Mouse (Mus musculus): ENCODE measurements around the gene Slco1a6. TPM values are rescaled to one million over a fixed set of nuclear protein-coding genes. Genes with fewer than 3 reads are reported as not detected.
"Not testable (repeated sequence)": the region's sequence is repeated elsewhere in the genome, so short reads cannot be mapped to it uniquely, and the experiment has no call there.

The Slco1a6 gene
- total and polyA plus RNA-seq, 2 experiments = not detected

DNA sequence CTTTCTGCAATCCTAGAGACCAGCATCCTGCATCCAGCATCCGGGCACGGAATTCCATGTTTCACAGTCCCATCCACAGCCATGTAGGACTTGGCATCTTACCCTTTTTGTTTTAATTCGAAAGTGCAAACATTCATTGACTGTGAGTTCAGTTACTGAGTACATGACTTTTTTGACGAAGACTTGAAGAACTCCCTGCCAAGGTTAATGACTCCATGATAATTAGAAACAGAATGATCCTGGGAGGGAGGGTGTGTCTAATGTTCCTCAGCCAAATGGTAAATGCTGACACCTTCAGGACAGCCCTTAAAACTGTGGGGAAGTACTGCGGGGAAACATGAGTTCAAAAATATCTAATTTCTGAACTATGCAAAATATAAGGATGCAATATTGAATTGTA, 44.9 kb downstream of the Slco1a6 start:
- Histone ChIP-seq H3K4me3 (ENCODE audit: insufficient read depth, low read depth, low read length) (no peak overlapping the region), H3K27me3 (ENCODE audit: control insufficient read depth, insufficient read depth, low read length) (no peaks in the 10 kb centered on the region), H3K9ac (ENCODE audit: low read depth, low read length) (no peak overlapping the region), H3K27ac (replicated peaks; ENCODE audit: insufficient read depth, low read depth, low read length) (no peak overlapping the region), H3K36me3 (ENCODE audit: control insufficient read depth, insufficient read depth, low read length) (no peaks in the 10 kb centered on the region), H3K4me1 (ENCODE audit: control insufficient read depth, insufficient read depth, low read length) (no peaks in the 10 kb centered on the region), H3K79me2 (ENCODE audit: control insufficient read depth, insufficient read depth, low read length) (no peaks in the 10 kb centered on the region)
- TF ChIP-seq CTCF (IDR thresholded peaks at IDR 0.05; ENCODE audit: low read depth, low read length) (no peak), POLR2A (IDR thresholded peaks at IDR 0.05; ENCODE audit: extremely low read depth, insufficient read depth, low read length) (no peak)
- WGBS = 82% methylated on average over 5 of the region's 5 CpGs
- no peak for DNase-seq (ENCODE audit: extremely low read depth, low read depth, low spot score)

DNA sequence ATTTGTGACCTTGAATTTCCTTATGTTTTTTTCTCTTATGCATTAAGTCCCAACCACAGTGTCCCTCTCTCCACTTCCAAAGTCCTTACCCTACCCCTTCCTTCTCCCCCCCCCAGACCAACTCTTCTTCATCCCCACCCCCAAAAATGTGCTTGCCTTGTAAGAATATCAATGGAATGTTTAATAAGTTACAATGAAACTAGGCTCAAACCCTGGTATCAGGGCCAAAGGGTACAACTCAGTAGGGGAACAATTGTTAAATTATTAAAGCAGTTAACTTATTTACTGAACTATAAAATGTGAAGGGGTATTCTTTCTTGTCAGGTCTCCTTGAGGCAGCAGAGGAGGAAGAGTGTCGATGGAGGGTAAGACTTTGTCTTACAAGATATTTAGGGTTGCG, 47.1 kb downstream of the Slco1a6 start:
- H3K4me1 ChIP-seq (ENCODE audit: control insufficient read depth, insufficient read depth, low read length) = no peaks in the 10 kb centered on the region
- H3K4me3 ChIP-seq (ENCODE audit: insufficient read depth, low read depth, low read length) = no peak overlapping the region
- H3K27ac ChIP-seq (replicated peaks; ENCODE audit: insufficient read depth, low read depth, low read length) = no peak overlapping the region
- WGBS = 95% methylated on average over 2 of the region's 2 CpGs
- H3K9ac ChIP-seq (ENCODE audit: low read depth, low read length) = no peak overlapping the region
- DNase-seq (ENCODE audit: extremely low read depth, low read depth, low spot score) = no peak
- H3K79me2 ChIP-seq (ENCODE audit: control insufficient read depth, insufficient read depth, low read length) = no peaks in the 10 kb centered on the region
- TF ChIP-seq POLR2A (IDR thresholded peaks at IDR 0.05; ENCODE audit: extremely low read depth, insufficient read depth, low read length) (no peak), CTCF (IDR thresholded peaks at IDR 0.05; ENCODE audit: low read depth, low read length) (no peak)
- H3K36me3 ChIP-seq (ENCODE audit: control insufficient read depth, insufficient read depth, low read length) = no peaks in the 10 kb centered on the region
- no peaks in the 10 kb centered on the region for H3K27me3 ChIP-seq (ENCODE audit: control insufficient read depth, insufficient read depth, low read length)

DNA sequence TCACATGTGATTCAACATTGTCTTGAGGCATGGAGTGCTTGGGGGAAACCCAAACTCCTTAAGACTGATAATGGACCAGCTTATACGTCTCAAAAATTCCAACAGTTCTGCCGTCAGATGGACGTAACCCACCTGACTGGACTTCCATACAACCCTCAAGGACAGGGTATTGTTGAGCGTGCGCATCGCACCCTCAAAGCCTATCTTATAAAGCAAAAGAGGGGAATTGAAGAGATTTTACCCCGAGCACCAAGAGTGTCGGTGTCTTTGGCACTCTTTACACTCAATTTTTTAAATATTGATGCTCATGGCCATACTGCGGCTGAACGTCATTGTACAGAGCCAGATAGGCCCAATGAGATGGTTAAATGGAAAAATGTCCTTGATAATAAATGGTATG, 54.2 kb downstream of the Slco1a6 start:
- not testable (repeated sequence) for H3K4me3 ChIP-seq (ENCODE audit: insufficient read depth, low read depth, low read length); H3K36me3 ChIP-seq (ENCODE audit: control insufficient read depth, insufficient read depth, low read length); H3K27me3 ChIP-seq (ENCODE audit: control insufficient read depth, insufficient read depth, low read length); H3K27ac ChIP-seq (replicated peaks; ENCODE audit: insufficient read depth, low read depth, low read length); DNase-seq (ENCODE audit: extremely low read depth, low read depth, low spot score); H3K4me1 ChIP-seq (ENCODE audit: control insufficient read depth, insufficient read depth, low read length); H3K9ac ChIP-seq (ENCODE audit: low read depth, low read length); H3K79me2 ChIP-seq (ENCODE audit: control insufficient read depth, insufficient read depth, low read length)
- WGBS = 95% methylated on average over 7 of the region's 10 CpGs

DNA sequence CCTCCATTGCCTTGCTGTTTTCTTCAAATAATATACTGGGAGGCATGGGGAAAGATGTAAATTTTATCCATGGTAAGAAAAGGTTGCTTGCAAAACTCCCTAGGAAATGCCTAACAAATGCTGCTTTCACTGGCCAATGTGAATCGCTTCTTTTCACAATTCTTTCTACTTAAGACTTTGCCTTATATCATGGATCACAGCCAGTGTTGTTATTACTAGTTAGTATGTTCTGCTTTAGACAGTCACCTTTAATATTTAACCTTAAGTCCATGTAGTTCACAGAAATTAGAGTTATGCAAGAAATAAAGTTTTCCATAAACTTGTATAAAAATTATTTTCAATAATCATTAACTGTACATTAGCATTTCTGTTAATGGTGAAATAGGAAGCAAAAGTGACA, 60.0 kb downstream of the Slco1a6 start:
- H3K4me3 ChIP-seq (ENCODE audit: insufficient read depth, low read depth, low read length) = no peak overlapping the region
- no peak for DNase-seq (ENCODE audit: extremely low read depth, low read depth, low spot score)
- no peaks in the 10 kb centered on the region for H3K27me3 ChIP-seq (ENCODE audit: control insufficient read depth, insufficient read depth, low read length)
- H3K9ac ChIP-seq (ENCODE audit: low read depth, low read length) = no peak overlapping the region
- no peaks in the 10 kb centered on the region for H3K4me1 ChIP-seq (ENCODE audit: control insufficient read depth, insufficient read depth, low read length)
- H3K36me3 ChIP-seq (ENCODE audit: control insufficient read depth, insufficient read depth, low read length) = no peaks in the 10 kb centered on the region
- TF ChIP-seq POLR2A (IDR thresholded peaks at IDR 0.05; ENCODE audit: extremely low read depth, insufficient read depth, low read length) = no peak
- TF ChIP-seq CTCF (IDR thresholded peaks at IDR 0.05; ENCODE audit: low read depth, low read length) = no peak
- no peaks in the 10 kb centered on the region for H3K79me2 ChIP-seq (ENCODE audit: control insufficient read depth, insufficient read depth, low read length)
- WGBS = 94% methylated on average over 1 of the region's 1 CpGs
- H3K27ac ChIP-seq (replicated peaks; ENCODE audit: insufficient read depth, low read depth, low read length) = no peak overlapping the region

DNA sequence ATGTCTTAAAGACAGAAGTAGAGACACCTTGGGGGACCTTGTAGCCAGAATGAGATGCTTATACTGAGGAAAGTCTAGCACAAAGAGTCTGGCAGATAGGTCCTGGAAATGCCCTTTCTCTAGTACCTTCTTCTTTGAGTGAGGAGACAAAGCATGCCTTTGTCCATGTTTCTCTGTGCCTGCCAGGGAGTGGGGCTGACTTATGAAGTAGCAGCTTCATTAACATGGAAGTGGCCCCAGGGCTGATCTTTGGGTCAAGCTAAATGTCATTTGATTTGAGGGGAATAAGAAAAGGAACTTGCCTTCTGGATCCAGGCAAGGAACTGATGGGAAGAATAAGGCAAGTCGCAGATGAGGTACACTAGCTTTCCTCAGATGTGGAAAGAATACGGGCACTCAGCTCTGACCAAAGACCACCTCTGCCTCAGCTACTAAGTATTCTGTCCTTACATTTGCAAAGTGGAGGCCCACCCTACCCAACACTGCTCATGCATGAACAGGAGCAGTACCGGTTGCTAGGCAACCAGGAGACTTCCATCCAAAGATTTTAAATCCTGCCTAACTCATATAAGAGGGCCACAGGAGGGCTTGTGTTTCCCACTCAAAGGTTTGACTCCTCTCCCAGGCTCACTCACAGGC, 96.5 kb downstream of the Slco1a6 start:
- WGBS = 94% methylated on average over 3 of the region's 3 CpGs
- Histone ChIP-seq H3K27me3 (ENCODE audit: control insufficient read depth, insufficient read depth, low read length) (no peaks in the 10 kb centered on the region), H3K4me3 (ENCODE audit: insufficient read depth, low read depth, low read length) (no peak overlapping the region), H3K36me3 (ENCODE audit: control insufficient read depth, insufficient read depth, low read length) (no peaks in the 10 kb centered on the region), H3K9ac (ENCODE audit: low read depth, low read length) (no peak overlapping the region), H3K79me2 (ENCODE audit: control insufficient read depth, insufficient read depth, low read length) (no peaks in the 10 kb centered on the region), H3K27ac (replicated peaks; ENCODE audit: insufficient read depth, low read depth, low read length) (no peak overlapping the region), H3K4me1 (ENCODE audit: control insufficient read depth, insufficient read depth, low read length) (no peaks in the 10 kb centered on the region)
- TF ChIP-seq CTCF (IDR thresholded peaks at IDR 0.05; ENCODE audit: low read depth, low read length) = no peak
- no peak for TF ChIP-seq POLR2A (IDR thresholded peaks at IDR 0.05; ENCODE audit: extremely low read depth, insufficient read depth, low read length)
- DNase-seq (ENCODE audit: extremely low read depth, low read depth, low spot score) = no peak

DNA sequence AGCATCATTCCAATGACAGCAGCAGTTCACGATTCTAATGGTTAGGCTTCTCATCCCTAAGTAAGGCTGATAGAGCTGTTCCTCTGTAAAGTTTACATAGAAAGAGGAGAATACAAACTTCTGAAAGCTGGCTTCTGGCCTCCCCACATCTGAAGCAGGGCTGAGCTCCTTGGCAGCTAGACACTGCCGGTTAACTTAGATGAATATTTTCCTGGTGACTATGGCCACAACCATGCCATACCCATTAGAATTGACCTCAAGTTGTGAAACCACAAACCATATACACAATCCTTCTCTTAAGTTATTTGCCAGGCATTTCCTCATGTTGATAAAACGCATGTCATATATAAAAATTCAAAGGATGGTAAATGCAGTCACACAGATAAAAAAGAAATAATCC, 117.2 kb downstream of the Slco1a6 start:
- no peak for DNase-seq (ENCODE audit: extremely low read depth, low read depth, low spot score)
- no peaks in the 10 kb centered on the region for H3K27me3 ChIP-seq (ENCODE audit: control insufficient read depth, insufficient read depth, low read length)
- no peaks in the 10 kb centered on the region for H3K4me1 ChIP-seq (ENCODE audit: control insufficient read depth, insufficient read depth, low read length)
- no peak for TF ChIP-seq POLR2A (IDR thresholded peaks at IDR 0.05; ENCODE audit: extremely low read depth, insufficient read depth, low read length)
- TF ChIP-seq CTCF (IDR thresholded peaks at IDR 0.05; ENCODE audit: low read depth, low read length) = no peak
- no peak overlapping the region for H3K4me3 ChIP-seq (ENCODE audit: insufficient read depth, low read depth, low read length)
- no peaks in the 10 kb centered on the region for H3K36me3 ChIP-seq (ENCODE audit: control insufficient read depth, insufficient read depth, low read length)
- 80% methylated on average over 3 of the region's 3 CpGs for WGBS
- no peak overlapping the region for H3K9ac ChIP-seq (ENCODE audit: low read depth, low read length)
- H3K27ac ChIP-seq (replicated peaks; ENCODE audit: insufficient read depth, low read depth, low read length) = no peak overlapping the region
- H3K79me2 ChIP-seq (ENCODE audit: control insufficient read depth, insufficient read depth, low read length) = no peaks in the 10 kb centered on the region

DNA sequence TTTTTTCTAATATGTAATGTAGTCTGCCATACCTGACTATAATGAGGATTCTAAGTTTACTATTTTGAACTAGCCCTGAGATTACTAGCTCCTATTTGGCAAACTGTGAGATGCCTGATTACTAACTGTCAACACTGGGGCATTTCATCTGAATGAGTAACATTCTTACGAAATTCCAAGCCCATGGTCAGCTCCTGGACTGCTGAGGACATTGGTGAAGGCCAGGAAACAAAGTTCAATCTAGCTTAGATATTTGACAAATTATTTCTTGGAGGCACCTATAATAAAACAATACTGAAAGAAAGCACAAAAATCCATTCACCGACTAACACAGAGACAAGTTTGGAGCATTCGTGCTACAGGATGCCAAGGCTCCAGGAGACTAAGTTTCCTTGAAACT, 150.0 kb downstream of the Slco1a6 start:
- not testable (repeated sequence) for H3K27me3 ChIP-seq (ENCODE audit: control insufficient read depth, insufficient read depth, low read length); H3K9ac ChIP-seq (ENCODE audit: low read depth, low read length); H3K4me3 ChIP-seq (ENCODE audit: insufficient read depth, low read depth, low read length); H3K79me2 ChIP-seq (ENCODE audit: control insufficient read depth, insufficient read depth, low read length); H3K4me1 ChIP-seq (ENCODE audit: control insufficient read depth, insufficient read depth, low read length); H3K36me3 ChIP-seq (ENCODE audit: control insufficient read depth, insufficient read depth, low read length)
- H3K27ac ChIP-seq (replicated peaks; ENCODE audit: insufficient read depth, low read depth, low read length) = peak overlapping the region; percentile 67
- peak; percentile 88 for DNase-seq (ENCODE audit: extremely low read depth, low read depth, low spot score)
- WGBS = 17% methylated on average over 3 of the region's 3 CpGs
